Mouse (Mus musculus): ENCODE results near the gene Pak4.

DNA sequence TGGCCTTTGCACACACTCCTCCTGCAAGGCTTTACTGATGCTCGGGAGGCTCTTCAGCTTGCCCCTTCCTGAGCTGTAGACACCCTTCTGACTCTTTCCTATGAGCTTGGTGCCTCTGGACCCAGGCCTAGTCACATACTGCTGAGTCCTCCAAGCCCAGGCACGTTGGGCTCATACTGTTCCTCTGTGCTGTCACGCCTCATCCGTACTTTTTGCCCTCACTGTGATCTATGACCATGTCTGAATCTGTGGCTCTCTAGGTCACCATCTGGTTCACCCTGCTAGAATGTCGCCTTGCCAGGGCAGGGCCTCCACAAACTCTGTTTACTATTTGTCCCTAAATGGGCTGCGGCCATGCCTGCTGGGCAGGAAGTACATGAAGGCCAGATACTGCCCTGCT, 44.9 kb downstream of the Pak4 start:
- TF ChIP-seq GATA1 (IDR thresholded peaks at IDR 0.05; ENCODE audit: low read length) (no peak), TAL1 (IDR thresholded peaks at IDR 0.05; ENCODE audit: low read length) (no peak)
